In genomic region chr19:24153266-24154023, GRCm38 (mm10) we compare ENCODE assay signal across 8 mouse cellular contexts.
A peak's percentile ranks its signal among the peaks of the same experiment; 100 is the strongest.
DNase-seq lines count a peak whose midpoint lies in the region; ATAC-seq and TF ChIP-seq lines count a peak whose summit lies in the region.

No protein-coding gene starts in this region.

- peaks cover 10% of the 10 kb centered on the region for H3K4me1 ChIP-seq in kidney, embryonic 14.5 days (ENCODE audit: control insufficient read depth, insufficient read depth, low read length)
- H3K4me1 ChIP-seq in forebrain, embryonic 12.5 days = peaks cover 11% of the 10 kb centered on the region

- no peak for ATAC-seq in kidney, embryonic 14.5 days (ENCODE audit: low FRiP score, low TSS enrichment)
- ATAC-seq in forebrain, embryonic 12.5 days (ENCODE audit: low FRiP score) = peak; percentile 30; the same call in 1 of the 2 replicates

- TF ChIP-seq CTCF in layer of hippocampus, adult 2 months (conservative IDR thresholded peaks at IDR 0.05) = peak; percentile 94

- H3K27ac ChIP-seq in kidney, embryonic 14.5 days (ENCODE audit: low read depth, low read length) = no peak overlapping the region
- H3K27ac ChIP-seq in forebrain, embryonic 12.5 days = no peak overlapping the region
- H3K27ac ChIP-seq in layer of hippocampus, adult 2 months = no peak overlapping the region; the same call in 1 of the 2 replicates

- no peak overlapping the region for H3K9ac ChIP-seq in kidney, embryonic 14.5 days (ENCODE audit: low read depth, low read length)
- no peak overlapping the region for H3K9ac ChIP-seq in forebrain, embryonic 12.5 days

- WGBS in kidney, embryonic 14.5 days = 61% methylated on average over 9 of the region's 9 CpGs
- WGBS in forebrain, embryonic 12.5 days = 58% methylated on average over 9 of the region's 9 CpGs

- H3K27me3 ChIP-seq in kidney, embryonic 14.5 days (ENCODE audit: control insufficient read depth, insufficient read depth, low read length) = no peaks in the 10 kb centered on the region
- no peaks in the 10 kb centered on the region for H3K27me3 ChIP-seq in forebrain, embryonic 12.5 days

- no peak overlapping the region for H3K4me2 ChIP-seq in kidney, embryonic 14.5 days (replicated peaks; ENCODE audit: low read depth, low read length)
- H3K4me2 ChIP-seq in forebrain, embryonic 12.5 days = no peak overlapping the region

- DNase-seq in kidney, adult 18-20 months = peak; percentile 39
- DNase-seq in B cell, adult 2 months = peak; percentile 61 to 63
- DNase-seq in ZHBTc4 (ENCODE audit: low read depth, low spot score) = peak; percentile 66
- peak; percentile 55 to 66 for DNase-seq in layer of hippocampus, adult 2 months (ENCODE audit: low spot score in 2 of 2)
- DNase-seq in right cerebral cortex, postnatal 14 days = peak; percentile 44
- DNase-seq in testis, postnatal 10 days (ENCODE audit: low spot score) = no peak

- no peaks in the 10 kb centered on the region for H3K36me3 ChIP-seq in kidney, embryonic 14.5 days (ENCODE audit: control insufficient read depth, insufficient read depth, low read length)
- H3K36me3 ChIP-seq in forebrain, embryonic 12.5 days (replicated peaks) = 0 out of 2 replicates have a peak, but pooled peaks cover 3% of the 10 kb centered on the region

- H3K9me3 ChIP-seq in kidney, embryonic 14.5 days (ENCODE audit: control insufficient read depth, low read length) = no peaks in the 10 kb centered on the region
- no peaks in the 10 kb centered on the region for H3K9me3 ChIP-seq in forebrain, embryonic 12.5 days

- no peak overlapping the region for H3K4me3 ChIP-seq in kidney, embryonic 14.5 days (ENCODE audit: low read length)
- no peak overlapping the region for H3K4me3 ChIP-seq in forebrain, embryonic 12.5 days (replicated peaks)
- H3K4me3 ChIP-seq in layer of hippocampus, adult 2 months = no peak overlapping the region
